Mouse (Mus musculus) megakaryocyte, adult 5-6 weeks (primary cell): ENCODE results near the gene Macrod2. TPM values are rescaled to one million over a fixed set of nuclear protein-coding genes. Genes with fewer than 3 reads are reported as not detected.

Experiments
- ATAC-seq: 2 replicates; pipeline ENCODE4 v1.8.0; 2016; ENCODE audit warnings: mild to moderate bottlenecking, inconsistent platforms; ENCODE audit not compliant: poor library complexity, severe bottlenecking
- total RNA-seq, 2 experiments: library from RNA; stranded (forward) in 1 of 2; stranded (reverse) in 1 of 2; fragments of 153-499, 151-499 nt in 1 of 2; fragments of 221-1000, 200-1000 nt in 1 of 2; gene quantifications; 2 replicates each; pipeline versions ENCODE4 v1.2.3 to v1.2.4; 2015 to 2017

Macrod2 gene
- total RNA-seq, 2 experiments from 2014 or later: 0.31 to 1.7 TPM

DNA sequence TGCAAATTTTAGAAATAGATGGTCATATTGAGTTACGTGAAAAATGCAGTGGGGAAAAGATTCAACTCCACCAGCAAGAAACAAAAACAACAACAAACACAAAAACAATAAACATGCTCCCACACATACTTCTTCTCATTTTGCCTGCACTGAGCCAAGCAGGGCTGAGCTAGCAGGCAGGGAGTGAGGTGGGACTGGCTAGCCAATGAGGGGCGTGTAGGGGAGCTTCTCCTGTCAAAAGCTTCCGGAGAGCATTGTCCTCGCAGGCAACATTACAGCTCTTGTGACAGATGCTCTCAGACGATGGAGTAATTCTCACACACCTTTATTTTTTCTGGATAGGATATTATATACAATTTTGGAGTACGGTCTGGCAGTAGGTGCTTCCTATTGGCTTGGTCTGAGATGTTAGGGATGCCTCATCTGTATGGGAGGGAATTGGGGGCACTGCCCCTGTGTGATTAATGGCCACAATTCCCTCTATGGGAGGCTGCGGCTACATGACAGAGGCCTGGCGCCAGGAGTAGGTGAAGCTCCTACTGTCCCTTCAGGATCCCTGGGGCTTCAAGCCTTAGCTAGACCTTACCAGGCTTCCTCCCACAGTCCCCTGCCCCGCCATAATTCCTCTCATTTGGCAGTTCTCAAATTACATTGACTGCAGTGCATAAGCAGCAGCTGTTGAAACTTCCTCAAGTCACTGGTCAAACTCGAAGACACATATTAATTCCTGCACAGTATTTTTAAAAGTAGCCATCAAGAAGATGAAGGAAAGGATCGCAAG is 1491.8 kb downstream of the Macrod2 start:
- no peak for ATAC-seq

DNA sequence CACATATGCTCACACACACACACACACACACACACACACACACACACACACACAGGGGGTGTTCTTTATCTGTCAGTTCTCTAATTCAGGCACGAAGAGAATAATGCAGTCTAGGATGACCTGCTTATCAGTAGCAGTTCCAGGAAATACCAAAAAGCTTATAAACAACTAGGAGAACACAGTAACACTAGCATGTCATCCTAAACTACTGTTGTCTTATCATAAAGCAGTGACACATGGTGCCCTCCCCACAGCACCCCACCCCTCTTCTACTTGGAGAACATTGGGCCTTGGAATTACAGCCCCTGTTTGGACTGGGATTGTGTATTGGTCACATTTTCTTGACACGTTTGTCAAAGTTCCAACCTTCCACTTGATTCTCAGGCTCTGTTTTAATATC is 1494.4 kb downstream of the Macrod2 start:
- ATAC-seq: no peak

DNA sequence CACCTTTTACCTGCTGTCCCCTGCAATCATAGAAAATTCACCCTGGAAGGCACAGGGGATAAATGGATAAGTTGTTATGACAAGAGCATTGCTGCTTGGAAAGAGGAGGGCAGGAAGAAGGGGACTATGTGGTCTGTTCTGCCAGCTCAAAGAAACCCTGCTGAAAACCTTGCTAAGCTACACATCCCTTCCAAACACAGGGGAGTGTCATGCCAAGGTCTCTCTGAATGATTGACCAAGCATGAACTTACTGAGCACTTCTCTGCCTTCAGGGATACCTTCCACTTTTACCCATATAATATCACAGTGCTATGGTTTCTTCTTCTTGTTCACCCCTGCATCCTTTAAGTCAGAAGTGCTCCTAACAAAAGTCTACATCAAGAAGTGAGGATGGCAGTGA is 1502.8 kb downstream of the Macrod2 start:
- ATAC-seq: no peak

DNA sequence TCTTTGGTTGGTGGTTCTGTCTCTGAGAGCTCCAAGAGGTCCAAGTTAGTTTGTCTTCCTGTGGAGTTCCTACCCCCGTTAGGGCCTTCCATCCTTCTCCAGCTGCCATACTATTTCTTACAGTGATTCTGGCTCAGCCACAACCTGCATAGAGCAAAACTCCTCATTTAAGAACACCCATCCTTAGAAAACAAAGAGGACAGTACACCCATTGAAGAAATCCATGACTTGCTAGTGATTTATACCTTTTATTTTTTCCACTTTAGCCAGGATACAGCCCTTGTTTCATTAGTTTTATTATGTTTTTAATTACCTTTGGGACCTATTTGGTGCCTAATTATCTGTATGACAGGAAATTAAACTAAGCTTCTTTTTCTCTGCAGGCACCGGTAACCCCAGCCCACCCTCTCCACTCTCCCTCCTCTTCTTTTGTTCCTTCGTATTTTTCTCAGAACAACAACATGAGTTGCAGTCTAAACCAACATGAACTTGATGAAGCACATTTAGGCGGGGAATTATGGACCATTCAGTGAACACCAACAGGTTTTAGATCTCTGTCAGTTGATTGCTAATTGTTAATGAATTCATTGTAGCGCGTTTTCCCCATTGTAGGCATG is 1516.8 kb downstream of the Macrod2 start:
- no peak for ATAC-seq

DNA sequence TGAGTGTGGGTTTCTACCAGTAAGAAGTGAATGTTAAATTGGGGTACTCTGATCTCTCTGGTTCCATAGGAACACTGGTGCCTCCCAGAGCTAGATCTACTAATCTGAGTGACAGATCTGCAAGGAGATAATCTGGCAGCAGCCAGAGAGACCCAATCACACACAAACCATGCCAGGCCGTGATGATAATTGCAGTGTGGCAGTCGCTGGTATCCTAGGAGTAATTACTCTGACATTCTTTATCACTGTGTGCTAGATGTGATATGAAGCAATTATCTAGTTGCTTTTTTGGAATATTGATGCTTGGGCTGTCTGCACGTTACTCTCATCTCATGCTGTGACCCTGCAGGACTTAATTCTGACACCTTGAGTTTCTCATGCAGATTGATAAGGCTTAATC is 1518.4 kb downstream of the Macrod2 start:
- ATAC-seq: no peak

DNA sequence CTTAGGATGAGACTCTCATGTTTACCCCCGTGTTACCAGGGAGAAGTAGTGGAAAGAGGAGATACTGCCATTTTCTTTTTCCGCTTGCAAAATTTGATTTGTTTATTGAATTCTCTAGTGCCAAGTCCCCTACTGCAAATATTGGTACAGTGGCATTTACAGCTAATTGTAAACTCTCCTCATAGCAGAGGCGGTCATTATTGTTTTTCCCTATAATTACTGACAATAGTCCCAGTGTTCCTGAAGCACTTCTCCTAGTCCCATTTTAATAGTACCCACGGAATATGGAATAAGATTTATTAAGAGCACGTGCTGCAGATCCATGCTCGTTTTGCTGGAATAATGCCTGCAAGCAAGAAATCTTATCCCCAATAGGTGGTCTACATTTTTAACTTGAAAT is 1518.8 kb downstream of the Macrod2 start:
- no peak for ATAC-seq

DNA sequence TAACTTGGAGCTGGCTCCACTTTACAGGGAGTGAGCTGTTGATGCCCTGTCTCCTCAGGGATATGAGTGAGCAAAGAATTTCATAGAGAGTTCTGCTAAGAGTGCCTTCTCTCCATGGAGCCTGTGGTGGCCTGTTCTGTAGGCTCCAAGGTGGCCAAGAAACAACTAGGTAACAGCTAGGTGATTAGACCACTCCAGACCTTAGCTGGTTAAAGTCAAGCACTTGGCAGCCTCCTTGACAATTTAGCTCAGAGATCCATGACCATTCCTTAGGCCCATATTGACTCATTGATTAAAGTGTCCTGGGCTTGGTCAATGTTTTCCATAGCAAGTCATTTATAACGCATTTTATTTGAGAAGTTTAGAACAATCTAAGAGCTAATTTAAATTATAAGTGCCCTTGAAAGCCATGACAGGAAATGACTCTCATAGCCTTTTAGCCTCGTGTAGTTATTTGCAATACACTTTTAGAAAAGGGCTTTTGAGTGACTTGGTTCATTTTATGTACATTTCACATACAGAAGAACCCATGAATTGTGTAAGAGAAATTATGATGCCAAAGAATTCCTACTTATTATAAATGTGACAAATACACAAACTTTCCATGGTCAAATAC is 1525.4 kb downstream of the Macrod2 start:
- no peak for ATAC-seq

DNA sequence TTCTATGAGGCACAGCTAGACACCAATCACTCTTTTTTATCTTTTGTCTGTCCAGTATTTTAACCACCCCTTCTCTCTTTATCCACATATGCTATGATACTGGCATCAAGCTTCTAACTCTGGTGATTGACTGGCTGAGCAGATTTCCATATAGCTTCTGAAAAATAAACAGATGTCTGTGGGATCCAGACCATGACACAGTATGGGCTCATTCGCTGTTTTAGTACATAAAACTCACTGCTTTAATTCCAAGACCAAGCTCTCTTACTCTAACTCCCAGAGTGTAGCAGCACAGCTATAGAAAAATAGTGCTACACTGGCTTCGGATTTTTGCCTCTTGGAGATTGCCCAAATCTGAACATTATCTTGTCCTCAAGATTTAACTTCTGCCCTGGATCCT is 1540.0 kb downstream of the Macrod2 start:
- no peak for ATAC-seq

DNA sequence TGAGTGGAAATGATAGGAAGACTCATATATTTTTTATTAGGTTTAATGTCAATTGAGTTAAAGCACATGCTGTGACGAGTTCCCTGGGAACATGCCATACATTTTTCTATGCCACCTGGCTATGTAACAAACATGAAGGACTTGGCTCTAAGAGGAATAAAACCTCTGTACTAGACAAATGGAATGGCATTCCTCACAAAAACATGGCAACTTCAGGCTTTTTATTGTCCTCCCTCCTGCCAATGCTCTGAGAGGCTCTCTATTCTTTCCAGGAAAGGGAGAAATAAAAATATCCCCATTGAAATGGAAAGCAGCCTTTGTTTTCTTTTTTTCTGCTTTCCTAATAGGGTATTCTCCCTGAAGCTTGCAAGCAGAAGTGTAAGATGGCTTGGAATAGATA is 1559.7 kb downstream of the Macrod2 start:
- ATAC-seq: no peak

DNA sequence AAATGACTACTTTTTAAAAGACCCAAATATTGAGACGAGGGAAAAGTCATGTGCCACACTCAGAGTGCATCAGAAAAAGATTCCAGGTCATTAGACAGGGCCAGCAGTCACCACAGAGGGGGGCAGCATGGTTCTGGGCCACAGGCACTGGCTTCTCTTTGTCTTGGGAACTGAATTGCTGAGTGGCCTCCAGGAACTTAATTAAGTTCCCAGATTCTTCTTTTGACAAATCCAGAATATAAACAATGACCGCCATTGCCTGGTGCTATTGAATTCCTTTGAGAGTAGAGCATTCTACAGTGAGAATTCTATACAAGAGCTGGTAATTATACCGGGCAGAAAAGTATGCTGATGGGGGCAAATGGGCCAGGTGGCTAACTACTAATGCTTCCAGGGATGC is 1560.1 kb downstream of the Macrod2 start:
- ATAC-seq: no peak

DNA sequence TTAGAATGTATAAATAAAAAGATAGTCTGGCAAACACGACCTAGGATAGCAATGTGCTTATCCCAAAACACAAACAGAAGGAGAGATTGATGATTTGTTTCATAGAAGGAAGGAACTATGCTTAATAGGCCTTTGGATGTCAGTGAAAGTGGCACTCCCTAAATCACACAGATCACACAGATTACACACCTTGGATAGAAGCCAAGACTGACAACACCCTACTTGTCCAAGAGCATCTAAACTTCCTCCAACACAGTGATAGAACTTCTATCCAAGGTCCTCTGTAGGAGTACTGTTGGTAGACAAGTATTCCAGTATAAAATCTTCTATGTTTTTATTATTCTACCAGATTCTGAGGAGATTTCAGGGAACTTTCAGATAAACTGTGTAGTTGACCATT is 1567.8 kb downstream of the Macrod2 start:
- no peak for ATAC-seq

DNA sequence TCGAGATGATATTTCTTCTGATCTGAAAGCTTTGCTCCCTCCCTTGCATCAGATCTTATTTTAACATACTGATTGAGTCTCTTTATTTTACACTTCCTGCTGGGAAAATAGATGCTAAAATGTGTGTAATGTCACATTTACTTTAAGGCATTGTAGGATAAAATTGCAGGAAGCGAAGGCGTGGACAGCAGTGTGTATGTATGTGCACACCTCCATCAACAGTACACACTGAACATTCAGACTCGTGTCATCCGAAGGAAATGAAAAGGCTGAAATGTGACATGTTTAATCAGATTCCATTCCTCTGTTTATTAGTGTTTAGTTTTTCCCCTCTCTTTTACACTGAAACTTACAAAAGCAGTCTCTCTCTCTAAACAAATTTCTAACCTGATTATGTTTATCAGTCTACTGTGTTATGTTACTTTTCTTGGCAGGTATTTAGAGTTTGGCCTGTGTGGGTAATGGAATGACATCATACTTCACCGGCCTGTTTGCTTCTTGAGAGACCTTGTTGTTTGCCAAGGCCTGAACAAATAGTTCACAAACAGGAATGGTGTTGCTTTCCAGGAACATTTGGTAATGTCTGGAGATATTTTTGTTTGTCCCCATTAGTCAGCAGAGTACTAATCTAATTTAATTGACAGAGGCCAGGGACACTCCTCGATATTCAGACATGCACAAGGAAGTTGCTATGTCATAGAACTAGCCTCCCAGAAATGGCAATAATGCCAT is 1588.7 kb downstream of the Macrod2 start:
- ATAC-seq: no peak

DNA sequence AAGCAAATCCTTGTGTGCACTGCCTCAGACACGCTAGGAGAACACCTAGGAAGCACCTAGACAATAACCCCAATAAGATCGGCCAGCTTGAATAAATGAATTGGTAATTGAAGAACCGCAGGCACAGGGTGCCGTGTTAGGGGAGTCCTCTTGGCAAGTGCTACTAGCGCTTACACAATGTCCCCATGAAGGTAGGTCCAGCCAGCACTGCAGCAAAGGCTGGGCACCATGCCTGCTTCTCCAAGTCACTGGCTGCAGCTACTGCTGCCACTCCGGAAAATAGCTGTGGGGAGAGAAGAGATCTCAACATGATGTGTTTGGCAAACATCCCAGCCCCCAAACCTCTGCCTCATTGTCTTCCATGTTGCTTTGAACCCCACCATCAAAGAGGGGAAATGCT is 1603.8 kb downstream of the Macrod2 start:
- ATAC-seq: no peak

DNA sequence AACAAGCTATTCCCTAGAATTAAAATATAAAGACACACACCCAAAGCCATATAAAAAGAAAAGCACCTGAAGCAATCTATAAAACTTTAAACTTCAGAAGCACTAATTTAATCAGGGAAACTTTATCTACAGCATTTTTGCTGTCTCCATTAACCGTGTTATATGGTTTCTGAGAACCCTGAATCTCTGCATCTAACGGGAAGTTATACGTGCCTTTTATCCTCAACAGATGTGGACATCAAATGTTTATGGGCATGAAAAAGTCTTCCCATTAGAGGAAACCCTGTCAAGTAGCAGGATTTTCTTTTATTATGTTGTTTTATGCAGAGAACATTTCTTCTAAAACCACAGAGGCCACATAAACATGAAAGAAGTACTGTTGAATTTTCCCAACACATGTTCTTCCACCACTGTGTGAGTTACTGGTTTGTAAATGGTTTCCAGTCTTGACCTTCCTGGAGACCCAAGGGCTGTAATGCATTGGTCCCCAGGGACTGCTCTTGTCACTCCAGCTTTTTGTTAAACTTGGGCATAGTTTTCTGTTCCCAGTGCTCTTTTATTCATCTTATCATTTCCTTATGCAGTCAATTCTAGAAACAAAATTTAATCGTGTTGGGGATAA is 1629.5 kb downstream of the Macrod2 start:
- no peak for ATAC-seq

DNA sequence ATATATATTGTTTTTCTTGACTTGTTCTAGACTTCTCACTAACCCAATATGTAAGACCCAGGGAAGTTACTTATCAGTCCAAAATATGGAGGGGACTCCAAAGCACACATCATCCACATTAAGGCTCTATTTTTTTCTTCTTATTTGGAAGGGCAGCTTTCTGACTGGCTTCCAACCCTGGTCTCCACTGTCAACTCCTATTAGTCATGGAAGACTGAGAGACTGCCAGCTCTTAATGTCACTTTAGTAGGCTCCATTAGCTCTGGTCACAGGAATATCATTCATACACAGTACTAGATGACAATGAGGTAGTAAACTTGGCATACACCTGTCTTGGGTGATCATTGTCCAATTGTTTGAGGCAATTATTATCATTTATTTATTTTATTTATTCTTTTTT is 1631.6 kb downstream of the Macrod2 start:
- ATAC-seq: no peak

DNA sequence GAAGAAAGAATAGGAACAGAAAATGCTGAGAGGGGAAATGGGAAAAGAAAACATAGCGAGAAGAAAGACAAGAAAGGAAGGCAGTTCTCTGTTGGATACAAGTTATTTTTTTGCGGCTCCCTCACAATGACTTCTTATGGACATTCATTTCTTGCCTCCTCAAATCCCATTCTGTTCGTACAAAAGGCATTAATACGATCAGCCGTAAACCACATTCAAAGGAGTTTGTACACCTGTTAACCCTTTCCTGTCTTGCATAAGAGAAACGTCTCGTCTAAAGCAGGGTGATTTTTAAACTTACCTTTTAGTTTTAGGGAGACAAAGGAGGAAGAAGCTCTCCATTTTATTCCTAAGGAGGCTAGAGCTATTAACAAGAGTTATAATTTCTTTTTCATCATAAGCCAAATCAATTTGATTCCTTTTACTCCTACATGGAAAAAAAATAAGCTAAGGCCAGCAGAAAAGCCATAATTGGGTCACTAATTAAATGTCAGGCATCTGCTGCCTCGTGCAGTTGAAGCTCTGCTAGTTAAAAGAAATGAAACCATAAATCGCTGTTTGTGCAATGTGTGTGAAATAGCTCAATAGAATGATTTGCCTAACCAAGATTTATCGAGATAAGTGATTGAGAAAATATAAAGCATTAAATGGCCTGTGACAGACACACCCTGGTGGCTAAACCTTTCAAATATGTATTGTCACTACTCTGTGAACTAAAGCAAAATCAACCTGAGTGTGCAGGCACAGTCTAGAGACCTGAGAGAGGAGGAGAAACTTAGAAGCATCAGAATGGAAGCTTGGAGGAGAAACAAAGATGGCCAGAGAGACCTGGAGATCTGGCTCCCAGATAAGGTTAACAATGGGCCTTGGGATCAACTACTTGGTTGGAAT is 1635.9 kb downstream of the Macrod2 start:
- no peak for ATAC-seq

DNA sequence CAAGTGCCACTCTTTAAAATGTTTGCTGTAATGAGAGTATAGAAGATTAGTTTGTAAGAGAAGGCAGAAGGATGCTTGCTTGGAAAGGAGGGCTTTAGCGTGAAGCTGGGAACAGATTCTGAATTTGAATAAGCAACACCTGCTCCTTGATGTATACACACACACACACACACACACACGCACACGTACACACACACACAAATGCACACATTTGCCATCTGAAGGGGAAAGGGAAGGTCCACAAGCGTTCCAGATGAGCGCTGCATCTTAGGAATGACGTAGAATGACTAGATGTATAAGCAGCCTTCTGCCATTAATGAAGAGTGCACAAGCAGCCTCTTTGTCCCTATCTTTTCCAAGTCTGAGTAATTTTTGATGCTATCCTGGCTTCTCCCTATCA is 1660.5 kb downstream of the Macrod2 start:
- ATAC-seq: no peak

DNA sequence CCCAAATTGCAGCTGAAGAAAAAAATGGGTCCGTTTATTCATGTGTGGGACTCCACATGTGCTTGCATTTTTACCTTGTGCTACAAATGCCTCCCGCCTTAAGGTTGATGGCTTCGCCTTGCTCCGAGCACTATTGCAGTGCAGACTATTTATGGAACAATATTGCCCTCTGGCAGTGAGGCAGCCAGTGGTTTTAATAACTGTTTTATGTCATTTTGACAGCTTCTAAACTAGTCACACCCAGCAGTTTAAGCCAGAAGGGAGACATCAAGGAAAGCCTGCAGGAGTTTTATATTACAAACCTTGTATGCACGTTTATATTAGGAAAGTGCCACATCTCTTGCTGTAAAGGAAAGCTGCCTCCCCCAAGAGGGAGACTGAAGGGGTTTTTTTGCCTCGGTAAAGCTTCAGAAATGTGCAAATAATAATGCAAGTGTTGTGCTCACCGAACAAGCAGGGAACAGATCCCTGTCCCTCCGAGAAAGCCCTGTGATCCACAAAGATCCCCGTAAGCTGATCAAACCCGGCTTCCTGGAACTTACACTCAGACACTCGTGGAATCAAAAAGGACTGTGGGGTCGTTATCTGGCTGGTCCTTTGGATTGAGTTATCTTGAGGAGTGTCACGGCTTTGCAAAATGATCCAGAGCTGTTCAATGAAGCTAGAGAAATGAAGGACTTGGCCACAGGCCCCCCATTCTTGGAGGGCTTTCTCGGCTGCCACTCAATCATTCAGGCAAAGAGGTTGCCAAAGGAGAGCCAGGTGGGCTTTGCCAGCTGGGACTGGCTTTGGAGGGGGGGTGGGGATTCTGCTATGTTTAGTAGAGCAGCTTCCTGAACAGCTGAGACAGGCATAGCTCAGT is 1663.0 kb downstream of the Macrod2 start:
- ATAC-seq: no peak

DNA sequence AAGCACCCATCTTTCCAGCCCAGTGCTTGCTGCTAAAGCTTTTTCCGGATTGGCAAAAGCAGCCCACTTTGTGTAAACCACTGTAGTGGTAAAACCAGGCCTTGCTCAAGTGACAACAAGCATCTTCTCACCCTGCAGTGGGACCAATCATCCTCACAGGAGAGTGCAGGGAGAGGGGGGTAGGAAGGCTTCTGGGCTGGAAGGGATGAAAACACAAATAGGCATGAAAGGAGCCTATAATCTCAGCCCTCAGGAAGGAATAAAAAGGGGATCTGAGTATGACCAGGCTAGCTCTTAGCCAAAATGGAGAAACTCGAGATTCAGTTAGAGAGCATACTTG is 1663.6 kb downstream of the Macrod2 start:
- no peak for ATAC-seq
